Mouse (Mus musculus) liver, embryonic 11.5 days (tissue): ENCODE measurements around the gene Scyl2. TPM values are rescaled to one million over a fixed set of nuclear protein-coding genes. Genes with fewer than 3 reads are reported as not detected.

Source experiments
- ATAC-seq: fragments of 200-750 bp; cut with Nextera tagmentation; replicated peaks from 2 replicates; pipeline ENCODE4 v1.8.0; 2017; ENCODE audit warnings: moderate number of reproducible peaks, mild to moderate bottlenecking, moderate TSS enrichment, moderate library complexity; ENCODE audit not compliant: low FRiP score
- DNase-seq: peaks from one replicate; pipeline ENCODE4 v3.0.0-alpha.2; 2017; ENCODE audit warnings: low spot score
- H3K27ac ChIP-seq: fragments of 300-500 bp; sonication (generic); 2 replicates; pipeline ENCODE4 v1.5.1; 2014; ENCODE audit warnings: mild to moderate bottlenecking, low read depth, low read length, control low read depth
- H3K27me3 ChIP-seq: fragments of 300-500 bp; sonication (generic); replicated peaks from 2 replicates; pipeline ENCODE4 v1.6.1; 2014; ENCODE audit warnings: low read length, mixed read lengths; ENCODE audit not compliant: control insufficient read depth, insufficient read depth
- H3K36me3 ChIP-seq: fragments of 300-500 bp; sonication (generic); 2 replicates; pipeline ENCODE4 v1.6.1; 2014; ENCODE audit warnings: mild to moderate bottlenecking, low read length, moderate library complexity, mixed read lengths; ENCODE audit not compliant: control insufficient read depth, insufficient read depth
- H3K4me1 ChIP-seq: fragments of 300-500 bp; sonication (generic); replicated peaks from 2 replicates; pipeline ENCODE4 v1.6.1; 2014; ENCODE audit warnings: low read length, mixed read lengths; ENCODE audit not compliant: control insufficient read depth, insufficient read depth
- H3K4me2 ChIP-seq: fragments of 300-500 bp; sonication (generic); 2 replicates; pipeline ENCODE4 v1.6.1; 2014; ENCODE audit warnings: mild to moderate bottlenecking, control low read depth, moderate library complexity
- H3K4me3 ChIP-seq: fragments of 300-500 bp; sonication (generic); 2 replicates; pipeline ENCODE4 v1.5.1; 2014; ENCODE audit warnings: low read depth, low read length, control low read depth
- H3K9ac ChIP-seq: fragments of 300-500 bp; sonication (generic); 2 replicates; pipeline ENCODE4 v1.6.1; 2014; ENCODE audit warnings: low read depth, low read length, control low read depth
- H3K9me3 ChIP-seq: fragments of 300-500 bp; sonication (generic); 2 replicates; pipeline ENCODE4 v1.6.1; 2016; ENCODE audit warnings: low read length, inconsistent platforms, mixed read lengths; ENCODE audit not compliant: control insufficient read depth
- WGBS: fragments of 180-500 bp; shearing (Covaris S2); extraction: QIAGEN DNeasy Blood & Tissue Kit; methylation state at CpG from one replicate; pipeline ENCODE4 v1.1.7; 2014; 5-methylcytosine and 5-hydroxymethylcytosine counted together
- polyA plus RNA-seq: library from polyadenylated mRNA; unstranded; fragments of >200 nt; fragmentation: Nextera tagmentation; extraction: Ambion mirVana; gene quantifications from 2 replicates; pipeline ENCODE4 v1.2.1, GENCODE M21; 2014

Scyl2 gene
- polyA plus RNA-seq, 1 experiment from 2014 or later, result 11.7 TPM

DNA sequence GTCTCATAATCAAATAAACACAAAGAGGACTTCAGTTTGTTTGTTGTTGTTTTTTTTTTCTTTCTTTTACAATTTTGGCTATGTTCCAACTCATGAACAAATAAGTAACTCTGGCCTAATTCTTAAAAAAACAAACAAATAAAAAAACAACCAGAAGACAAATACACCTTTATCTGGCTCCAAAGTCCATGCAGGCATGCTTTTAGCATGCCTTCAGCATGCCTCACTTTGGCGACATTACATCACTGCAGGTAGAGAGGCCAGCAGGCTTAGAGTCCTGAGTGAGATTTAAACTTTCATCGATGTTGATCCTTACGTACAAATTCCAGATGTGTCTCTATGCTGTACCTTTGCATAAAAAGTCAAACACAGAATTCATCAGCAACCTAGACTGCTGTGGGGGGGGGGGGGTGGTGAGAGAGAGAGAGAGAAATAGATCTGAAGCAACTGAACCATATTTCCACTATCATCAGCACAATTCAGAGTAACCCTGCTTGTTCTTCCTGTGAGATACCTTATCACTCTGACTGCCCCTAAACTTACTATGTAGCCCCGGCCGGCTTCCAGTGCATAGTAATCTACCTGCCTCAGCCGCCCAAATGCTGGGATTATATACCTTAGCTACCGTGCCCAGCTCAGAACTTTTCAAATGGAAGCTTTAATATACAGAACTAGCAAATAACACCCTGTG lies 52.2 kb downstream of the Scyl2 start:
- Histone ChIP-seq H3K4me2 (no peak overlapping the region), H3K27ac (no peak overlapping the region), H3K36me3 (no peaks in the 10 kb centered on the region), H3K9ac (no peak overlapping the region), H3K4me1 (no peaks in the 10 kb centered on the region; the same call in 1 of the 2 replicates), H3K4me3 (no peak overlapping the region), H3K27me3 (no peaks in the 10 kb centered on the region), H3K9me3 (no peaks in the 10 kb centered on the region)
- WGBS, result 63% methylated on average over 7 of the region's 7 CpGs
- ATAC-seq, result no peak
- no peak for DNase-seq

GRCm38 (mm10) chr10:89633121-89633520 lies 53.0 kb downstream of the Scyl2 start:
- Histone ChIP-seq H3K9ac (no peak overlapping the region), H3K4me2 (no peak overlapping the region), H3K4me3 (no peak overlapping the region), H3K27me3 (no peaks in the 10 kb centered on the region), H3K27ac (no peak overlapping the region), H3K36me3 (no peaks in the 10 kb centered on the region), H3K9me3 (no peaks in the 10 kb centered on the region), H3K4me1 (no peaks in the 10 kb centered on the region; the same call in 1 of the 2 replicates)
- 89% methylated on average over 4 of the region's 4 CpGs for WGBS
- no peak for DNase-seq
- no peak for ATAC-seq

DNA sequence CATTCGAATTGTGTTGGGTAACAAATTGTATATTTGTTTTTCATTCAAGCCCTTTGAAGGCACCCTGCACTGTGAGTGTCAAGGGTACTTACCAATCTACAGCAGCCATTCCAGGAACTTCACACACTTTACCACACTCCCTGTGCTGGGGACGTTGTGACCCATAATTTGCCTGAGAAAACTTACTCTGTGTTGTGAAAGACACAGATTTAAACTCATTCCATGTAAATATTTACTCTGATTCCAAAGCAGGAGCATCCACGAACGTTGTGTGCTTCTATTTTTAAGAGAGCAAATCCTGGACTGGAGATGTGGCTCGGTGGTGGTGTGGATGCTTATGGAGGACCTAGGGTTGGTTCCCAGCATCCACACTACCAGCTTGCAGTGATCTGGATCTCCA lies 54.3 kb downstream of the Scyl2 start:
- ATAC-seq, result no peak
- DNase-seq, result no peak
- no peak overlapping the region for H3K27ac ChIP-seq
- no peaks in the 10 kb centered on the region for H3K36me3 ChIP-seq
- no peaks in the 10 kb centered on the region for H3K9me3 ChIP-seq
- no peaks in the 10 kb centered on the region; the same call in 1 of the 2 replicates for H3K4me1 ChIP-seq
- WGBS, result 63% methylated on average over 5 of the region's 5 CpGs
- no peaks in the 10 kb centered on the region for H3K27me3 ChIP-seq
- H3K4me2 ChIP-seq, result no peak overlapping the region
- H3K9ac ChIP-seq, result no peak overlapping the region
- no peak overlapping the region for H3K4me3 ChIP-seq

- H3K4me1 ChIP-seq, result no peaks in the 10 kb centered on the region; the same call in 1 of the 2 replicates
- 100% methylated on average over 1 of the region's 1 CpGs for WGBS
- no peak for DNase-seq
- no peak overlapping the region for H3K9ac ChIP-seq
- no peak overlapping the region for H3K27ac ChIP-seq
- ATAC-seq, result no peak; the same call in 1 of the 2 replicates
- H3K4me3 ChIP-seq, result no peak overlapping the region
- no peak overlapping the region for H3K4me2 ChIP-seq
- no peaks in the 10 kb centered on the region for H3K27me3 ChIP-seq
- no peaks in the 10 kb centered on the region for H3K36me3 ChIP-seq
- no peaks in the 10 kb centered on the region for H3K9me3 ChIP-seq
Measured at GRCm38 (mm10) chr10:89630564-89630963, 55.5 kb downstream of the Scyl2 start.

DNA sequence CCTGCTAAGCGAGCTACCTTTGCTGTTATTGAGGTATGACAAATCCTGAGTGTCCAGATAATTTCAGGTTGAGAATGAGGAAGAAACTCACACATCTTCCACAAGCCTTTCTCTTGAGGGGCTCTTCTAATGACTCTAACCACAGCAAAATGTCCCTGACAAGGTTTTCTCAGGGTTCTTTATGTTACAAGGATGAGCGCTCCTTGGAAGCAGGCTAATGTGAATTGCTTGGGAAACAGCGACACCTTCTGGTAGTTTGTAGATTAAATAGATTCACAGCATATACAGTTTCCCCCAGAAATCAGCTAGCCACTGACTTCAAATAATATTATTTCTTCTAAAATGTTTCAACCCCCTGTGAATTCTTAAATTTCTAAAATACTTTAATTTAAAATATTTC lies 56.0 kb downstream of the Scyl2 start:
- Histone ChIP-seq H3K4me3 (no peak overlapping the region), H3K27ac (no peak overlapping the region), H3K27me3 (no peaks in the 10 kb centered on the region), H3K36me3 (no peaks in the 10 kb centered on the region), H3K9ac (no peak overlapping the region), H3K9me3 (no peaks in the 10 kb centered on the region), H3K4me1 (no peaks in the 10 kb centered on the region; the same call in 1 of the 2 replicates), H3K4me2 (no peak overlapping the region)
- peak; percentile 46; the same call in 1 of the 2 replicates for ATAC-seq
- DNase-seq, result no peak
- 32% methylated on average over 3 of the region's 3 CpGs for WGBS

DNA sequence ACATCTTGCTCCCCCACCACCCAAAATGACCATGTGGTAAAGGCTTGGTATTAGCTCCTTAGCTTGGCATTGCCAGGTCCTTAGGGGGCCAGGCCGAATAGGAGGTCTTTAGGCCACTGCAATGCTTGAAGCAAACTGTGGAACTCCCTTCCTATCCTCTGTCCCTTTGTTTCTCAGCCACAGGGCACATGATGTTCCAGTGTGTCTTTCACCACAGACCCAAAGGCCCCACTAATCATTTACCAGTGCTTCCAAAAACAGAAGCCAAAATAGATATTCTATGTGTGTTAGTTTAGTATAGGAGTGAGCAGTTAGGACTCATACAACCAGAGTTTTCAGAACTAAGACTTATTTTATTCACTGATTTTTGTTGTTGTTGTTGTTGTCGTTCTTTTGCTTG lies 59.4 kb downstream of the Scyl2 start:
- H3K4me1 ChIP-seq, result no peaks in the 10 kb centered on the region
- ATAC-seq, result no peak
- no peak overlapping the region for H3K9ac ChIP-seq
- H3K4me3 ChIP-seq, result no peak overlapping the region
- no peak for DNase-seq
- H3K4me2 ChIP-seq, result no peak overlapping the region
- H3K36me3 ChIP-seq, result no peaks in the 10 kb centered on the region
- H3K27me3 ChIP-seq, result no peaks in the 10 kb centered on the region
- no peaks in the 10 kb centered on the region for H3K9me3 ChIP-seq
- WGBS, result 86% methylated on average over 2 of the region's 2 CpGs
- no peak overlapping the region for H3K27ac ChIP-seq

GRCm38 (mm10) chr10:89624196-89624595 lies 61.9 kb downstream of the Scyl2 start:
- Histone ChIP-seq H3K27ac (no peak overlapping the region), H3K9me3 (no peaks in the 10 kb centered on the region), H3K36me3 (no peaks in the 10 kb centered on the region), H3K4me1 (no peaks in the 10 kb centered on the region), H3K27me3 (no peaks in the 10 kb centered on the region), H3K4me2 (no peak overlapping the region), H3K9ac (no peak overlapping the region), H3K4me3 (no peak overlapping the region)
- ATAC-seq (no peak), DNase-seq (no peak)
- 86% methylated on average over 2 of the region's 2 CpGs for WGBS

DNA sequence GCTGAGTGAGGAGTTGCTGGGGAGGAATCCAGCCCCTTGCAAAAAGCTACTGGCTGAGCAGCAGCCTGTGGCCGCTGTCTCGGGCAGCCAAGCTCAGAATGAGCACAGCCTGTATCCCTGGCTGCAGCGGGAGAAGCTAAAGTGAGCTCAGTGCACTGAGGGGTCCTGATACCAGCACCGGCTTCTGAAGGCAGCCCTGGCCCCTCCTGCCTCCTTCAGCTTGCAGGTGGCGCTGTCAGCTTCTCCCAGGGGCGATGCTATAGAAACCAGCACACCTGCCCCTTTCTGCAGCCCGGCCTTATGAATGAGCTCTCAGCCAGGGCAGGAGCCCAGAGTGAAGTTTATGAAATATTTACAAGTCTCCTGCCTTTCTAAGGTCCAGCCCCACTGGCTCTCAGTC lies 65.0 kb downstream of the Scyl2 start, which contains the start of gene Slc17a8:
Gene Slc17a8, minus strand, starts transcription at position 125 of the 400 bp plus-strand sequence.
- H3K36me3 ChIP-seq, result no peaks in the 10 kb centered on the region
- no peak within 1 kb of the TSS for H3K4me3 ChIP-seq
- WGBS, result 46% methylated on average over 7 of the region's 7 CpGs
- no peak within 1 kb of the TSS for H3K27ac ChIP-seq
- no peaks in the 10 kb centered on the region for H3K27me3 ChIP-seq
- no peaks in the 10 kb centered on the region for H3K4me1 ChIP-seq
- no peak for DNase-seq
- H3K4me2 ChIP-seq, result no peak within 1 kb of the TSS
- no peaks in the 10 kb centered on the region for H3K9me3 ChIP-seq
- ATAC-seq, result no peak
- H3K9ac ChIP-seq, result no peak within 1 kb of the TSS

GRCm38 (mm10) chr10:89599311-89599710 lies 86.8 kb downstream of the Scyl2 start:
- Histone ChIP-seq H3K27me3 (no peaks in the 10 kb centered on the region), H3K4me1 (peaks cover 4% of the 10 kb centered on the region), H3K4me3 (no peak overlapping the region), H3K4me2 (no peak overlapping the region), H3K27ac (no peak overlapping the region), H3K9ac (no peak overlapping the region), H3K36me3 (no peaks in the 10 kb centered on the region), H3K9me3 (no peaks in the 10 kb centered on the region)
- ATAC-seq (no peak), DNase-seq (no peak)
- WGBS, result 72% methylated on average over 5 of the region's 5 CpGs
